Mouse (Mus musculus): Measurements from ENCODE around the gene Atp11c. TPM values are rescaled to one million over a fixed set of nuclear protein-coding genes. Genes with fewer than 3 reads are reported as not detected.
A peak's percentile ranks its signal among the peaks of the same experiment; 100 is the strongest.

Atp11c gene
- total RNA-seq (2021): 1 to 10 TPM; 9.6 to 10.0 TPM

DNA sequence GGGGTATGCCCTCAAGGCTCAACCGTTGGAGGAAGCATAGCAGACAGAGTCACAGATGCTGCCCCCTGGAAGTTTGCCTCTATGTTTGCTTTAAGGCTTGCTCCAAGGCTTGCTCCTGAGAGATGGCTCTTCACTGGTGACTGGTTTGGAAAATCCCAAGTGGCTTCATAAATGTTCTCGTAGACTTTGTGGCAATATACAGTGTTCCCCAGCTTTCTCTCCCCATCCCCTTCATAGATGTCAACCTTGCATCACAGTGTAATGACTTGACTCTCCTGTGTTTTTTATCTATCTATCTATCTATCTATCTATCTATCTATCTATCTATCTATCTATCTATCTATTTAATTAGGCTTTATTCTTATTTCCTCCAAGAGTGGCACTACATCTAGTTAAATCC, at the start of gene Atp11c:
TSS of gene Atp11c (minus strand) at position 101 of the 400 bp plus-strand sequence.
- no peak for DNase-seq
- intact Hi-C loops (cut with DNase I): no loop called here

DNA sequence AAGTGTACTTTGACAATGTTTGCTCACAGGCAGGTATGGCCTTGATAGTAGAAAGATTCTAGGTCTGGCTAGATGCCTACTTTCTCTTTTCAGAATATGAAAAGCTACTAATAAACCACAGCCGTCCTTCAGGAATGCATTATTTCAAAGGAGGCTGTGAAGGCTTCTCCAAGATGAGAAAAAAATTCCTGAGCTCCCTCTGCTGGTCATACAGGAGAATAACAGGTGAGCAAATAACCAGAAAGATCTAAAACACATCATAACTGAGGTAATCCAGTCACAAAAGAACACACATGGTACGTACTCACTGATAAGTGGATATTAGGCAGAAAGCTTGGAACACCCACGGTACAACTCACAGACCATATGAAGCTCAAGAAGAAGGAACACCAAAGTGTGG, 16.7 kb upstream of the Atp11c start:
- intact Hi-C loops (cut with DNase I): loop anchor here (5.0 to 10.0 kb wide), 2 partner anchors 102 to 436 kb away; no protein-coding TSS in a partner anchor

DNA sequence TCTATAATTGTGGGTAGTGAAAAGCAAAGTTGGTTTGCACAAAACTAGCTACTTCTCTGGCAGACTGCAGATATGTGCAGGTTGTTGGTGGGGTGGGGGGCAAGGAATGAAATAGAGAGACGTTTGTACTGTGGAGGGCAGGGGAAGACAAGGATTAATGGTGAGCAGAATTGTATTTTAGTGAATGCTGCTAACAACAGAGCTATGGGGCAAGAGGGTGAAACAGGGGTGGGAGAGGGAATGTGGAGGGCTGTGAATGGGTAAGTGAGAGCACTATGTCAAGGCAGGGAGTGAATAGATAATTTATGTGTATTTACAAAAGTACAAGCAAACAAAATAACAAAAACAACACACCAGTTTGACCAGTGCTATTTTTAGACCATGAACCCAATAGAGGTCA, 22.0 kb downstream of the Atp11c start:
- intact Hi-C loops (cut with DNase I): no loop called here
- no peak for DNase-seq

More for the DNA sequence above, 16.7 kb upstream of the Atp11c start:
- DNase-seq: peak; percentile 4 to 28

DNA sequence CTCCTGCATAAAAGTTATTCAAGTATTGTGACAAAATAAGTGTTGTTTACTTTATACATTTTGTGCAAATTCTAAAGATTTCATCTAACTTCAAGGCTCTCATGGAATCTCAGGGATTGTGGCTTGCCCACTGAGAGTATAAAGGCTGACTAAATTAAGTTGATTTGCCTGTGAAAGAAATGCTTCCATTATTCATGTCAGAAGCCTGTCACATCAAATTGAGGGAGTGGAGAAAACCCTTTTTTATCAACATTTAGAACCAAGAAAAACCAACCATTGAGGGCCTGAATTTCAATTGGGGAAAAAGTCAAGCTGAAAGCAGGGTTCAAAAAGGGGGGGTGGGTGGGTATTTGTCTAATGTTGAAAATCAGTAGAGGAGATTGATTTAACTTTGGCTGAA, 23.5 kb downstream of the Atp11c start:
- intact Hi-C loops (cut with DNase I): no loop called here
- no peak for DNase-seq

DNA sequence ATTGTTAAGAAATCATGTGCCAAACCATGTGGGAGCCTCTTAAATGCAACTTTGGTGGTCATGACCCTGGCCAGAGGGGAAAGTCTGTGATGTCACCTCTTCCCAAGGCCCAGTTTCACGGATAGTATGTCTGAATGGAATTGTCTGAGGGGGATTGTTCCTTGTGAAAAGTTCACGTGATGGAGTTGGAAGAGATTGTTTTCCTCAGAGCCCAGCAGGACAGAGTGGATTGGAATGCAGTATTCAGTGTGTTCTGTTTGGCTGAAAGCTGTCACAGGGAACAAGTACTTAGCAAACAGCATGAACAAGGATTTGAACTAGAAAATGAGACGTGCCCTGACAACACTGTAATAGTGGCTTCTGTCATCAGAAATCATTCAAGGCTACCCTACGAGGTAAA, 37.3 kb downstream of the Atp11c start:
- DNase-seq: no peak
- intact Hi-C loops (cut with DNase I): no loop called here

DNA sequence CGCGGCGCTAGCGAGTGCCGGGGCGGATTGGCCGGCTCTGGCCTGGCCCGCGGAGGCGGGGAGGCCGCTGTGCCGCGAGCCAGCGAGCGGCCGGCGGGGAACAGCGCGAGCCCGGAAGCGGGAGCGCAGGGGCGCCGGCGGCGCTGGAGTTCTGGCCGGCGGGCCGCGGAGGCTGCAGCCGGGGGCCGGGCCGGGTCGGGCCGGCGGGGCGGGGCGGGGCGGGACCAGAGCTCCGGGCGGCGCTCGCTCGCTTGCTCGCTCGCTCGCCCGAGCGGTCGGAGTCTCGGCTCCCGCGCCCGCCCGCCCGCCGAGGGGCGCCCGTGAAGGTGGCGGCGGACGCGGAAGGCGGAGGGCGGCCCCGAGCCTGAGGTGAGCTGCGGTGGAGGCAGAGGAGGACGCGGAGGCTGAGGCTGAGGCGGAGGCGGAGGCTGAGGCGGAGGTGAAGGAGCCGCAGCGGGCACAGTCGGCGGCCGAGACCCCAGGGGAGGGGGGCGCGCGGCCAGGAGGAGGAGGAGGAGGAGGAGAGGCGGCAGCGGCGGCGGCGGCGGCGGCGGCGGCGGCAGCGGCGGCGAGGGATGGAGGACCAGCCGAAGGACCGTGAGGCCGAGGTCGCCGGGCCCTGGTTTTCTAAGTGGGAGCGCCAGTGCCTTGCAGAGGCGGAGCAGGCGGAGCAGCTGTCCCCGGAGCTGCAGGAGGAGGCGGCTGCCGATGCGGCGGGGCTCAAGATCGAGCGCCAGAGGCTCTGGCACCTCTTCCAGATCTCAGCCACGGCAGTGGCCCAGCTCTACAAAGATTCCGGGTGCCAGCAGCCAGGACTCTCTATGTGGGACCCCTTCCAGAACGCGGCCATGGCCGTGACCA, 44.8 kb downstream of the Atp11c start:
- intact Hi-C loops (cut with DNase I): no loop called here
- peak; percentile 25 to 29 for DNase-seq

DNA sequence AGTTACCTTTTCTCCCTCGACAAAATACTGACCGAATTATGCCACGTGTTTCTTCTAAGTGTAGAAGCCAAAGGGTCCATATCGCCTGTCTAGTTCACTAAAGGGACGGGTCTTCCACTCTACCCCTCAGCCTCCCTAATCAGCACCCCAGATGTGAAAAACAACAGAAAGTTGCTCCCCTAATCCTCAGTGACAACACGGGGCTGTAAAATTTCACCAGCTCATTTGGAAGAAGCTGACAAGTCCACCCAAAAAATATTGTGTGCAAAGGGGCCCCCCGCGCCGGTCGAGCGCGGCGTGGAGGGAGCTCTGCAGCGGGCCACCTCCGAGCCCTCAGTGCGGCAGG, 45.4 kb downstream of the Atp11c start:
- no peak for DNase-seq
- intact Hi-C loops (cut with DNase I): no loop called here

DNA sequence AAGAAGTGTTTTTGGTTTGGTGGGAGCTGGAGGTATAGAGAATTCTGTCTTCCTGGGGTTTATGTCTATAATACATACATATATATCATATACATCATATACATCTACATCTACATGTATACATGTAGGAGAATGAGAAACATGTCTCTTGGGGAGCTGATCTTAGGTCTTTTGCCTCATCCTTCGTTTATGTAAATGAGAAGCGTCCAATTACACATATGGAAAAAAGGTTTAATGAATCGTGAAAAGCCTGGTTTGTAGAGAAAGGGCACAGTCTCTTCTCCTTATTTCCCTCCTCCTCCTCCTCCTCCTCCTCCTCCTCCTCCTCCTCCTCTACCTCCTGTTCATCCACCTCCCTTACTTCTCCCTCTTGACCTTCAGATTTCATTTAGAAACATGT, 46.6 kb downstream of the Atp11c start:
- no peak for DNase-seq
- intact Hi-C loops (cut with DNase I): no loop called here

DNA sequence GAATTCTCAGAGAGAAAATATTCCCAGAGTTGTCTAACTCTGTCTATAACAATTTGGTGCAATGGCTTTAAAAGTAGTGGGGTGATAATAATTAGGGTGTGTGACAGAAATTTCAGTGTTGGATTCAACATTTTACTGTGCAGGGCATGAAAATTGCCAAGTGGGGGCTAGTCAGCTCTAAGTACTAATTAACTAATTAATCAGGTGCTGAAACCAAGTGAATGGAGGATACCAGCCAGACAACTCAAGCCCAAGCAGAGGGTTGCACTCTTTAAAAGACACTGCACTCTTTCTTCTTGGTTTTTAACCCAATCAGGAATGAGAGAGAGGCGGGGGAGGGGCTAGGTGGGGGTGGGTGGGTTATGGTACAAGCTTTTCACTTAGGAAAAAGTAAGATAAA, 47.1 kb downstream of the Atp11c start:
- intact Hi-C loops (cut with DNase I): no loop called here
- no peak for DNase-seq

DNA sequence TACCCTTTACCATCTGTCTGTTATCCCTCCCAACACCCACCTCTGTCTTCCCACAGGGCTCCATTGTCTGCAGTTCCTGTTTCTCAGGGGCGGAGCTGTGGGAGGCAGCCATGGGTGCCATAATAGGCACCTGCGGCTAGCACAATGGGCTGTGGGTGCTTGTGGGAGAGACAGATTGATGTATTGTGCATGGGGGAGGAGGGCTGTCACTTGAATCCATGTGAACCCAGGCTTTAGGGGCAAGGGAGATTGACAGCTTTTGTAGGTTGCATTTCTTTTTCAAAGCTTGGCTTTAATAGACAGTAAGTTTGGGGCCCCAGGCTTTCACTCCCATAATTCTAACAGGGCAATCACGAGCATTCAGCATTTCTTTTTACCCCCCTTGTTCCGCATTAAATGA, 48.4 kb downstream of the Atp11c start:
- intact Hi-C loops (cut with DNase I): no loop called here

DNA sequence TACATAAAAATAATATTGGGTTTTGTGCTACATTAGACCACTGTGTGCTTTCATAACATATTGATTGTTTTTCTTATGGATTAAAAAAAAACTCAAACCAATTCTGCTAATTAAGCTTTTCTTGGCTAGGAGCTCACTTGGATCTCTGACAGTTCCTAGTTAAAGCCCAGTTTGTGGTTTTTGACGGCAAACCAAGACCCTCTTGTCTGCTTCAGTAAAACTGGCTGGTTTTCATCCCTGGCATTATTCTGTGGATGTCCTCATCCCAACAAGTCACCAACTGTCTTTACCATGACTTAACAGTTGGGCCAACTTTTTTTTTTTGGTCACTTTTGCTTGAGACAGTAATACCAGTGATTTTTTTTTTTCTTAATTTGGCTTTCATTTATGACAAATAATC, 49.6 kb downstream of the Atp11c start:
- intact Hi-C loops (cut with DNase I): no loop called here
- no peak for DNase-seq

More for the DNA sequence above, 48.4 kb downstream of the Atp11c start:
- no peak for DNase-seq

DNA sequence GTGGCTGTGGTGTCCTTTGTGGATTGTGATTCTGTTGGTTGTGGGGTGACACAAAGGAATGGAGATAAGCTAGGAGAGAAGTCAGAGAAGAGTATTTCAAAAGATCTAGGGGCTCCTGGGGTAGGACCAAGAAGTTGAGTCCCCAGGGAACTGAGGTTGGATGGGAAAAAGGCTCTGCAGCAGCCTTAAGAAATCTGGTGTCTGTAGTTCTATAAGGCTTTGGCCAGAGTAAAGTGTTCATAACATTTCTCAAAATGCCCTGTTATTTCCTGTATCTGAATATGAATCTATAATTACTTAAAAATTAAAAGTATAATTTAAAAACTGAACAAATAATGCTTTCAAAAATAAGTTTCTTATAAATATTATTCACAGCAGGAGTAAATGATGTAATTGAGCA, 53.3 kb downstream of the Atp11c start, which contains the start of gene Gm7073:
TSS of gene Gm7073 (minus strand) at position 101 of the 400 bp plus-strand sequence.
- intact Hi-C loops (cut with DNase I): no loop called here
- DNase-seq: no peak

DNA sequence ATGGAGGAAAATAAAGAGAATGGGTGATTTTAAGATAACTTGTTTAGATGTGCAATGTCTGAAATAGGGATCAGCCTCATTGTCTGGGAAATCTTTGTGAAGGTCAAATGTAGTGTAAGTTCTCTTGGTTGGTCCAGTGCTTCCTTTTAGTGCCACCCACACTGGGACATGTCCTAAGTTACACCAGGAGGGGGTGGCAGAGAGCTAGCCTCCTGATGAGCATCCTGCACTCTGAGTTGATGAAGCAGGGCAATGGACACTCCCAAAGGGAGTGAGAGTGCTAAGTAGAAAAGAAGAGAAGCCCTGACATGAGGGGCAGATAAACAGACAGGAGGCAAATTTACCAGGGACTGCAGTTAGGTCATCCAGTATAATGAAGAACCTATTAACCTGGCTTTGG, 88.5 kb downstream of the Atp11c start:
- DNase-seq: peak; percentile 16 to 48
- intact Hi-C loops (cut with DNase I): loop anchor here (5.0 kb wide), 1 partner anchor 543 kb away; no protein-coding TSS in a partner anchor

DNA sequence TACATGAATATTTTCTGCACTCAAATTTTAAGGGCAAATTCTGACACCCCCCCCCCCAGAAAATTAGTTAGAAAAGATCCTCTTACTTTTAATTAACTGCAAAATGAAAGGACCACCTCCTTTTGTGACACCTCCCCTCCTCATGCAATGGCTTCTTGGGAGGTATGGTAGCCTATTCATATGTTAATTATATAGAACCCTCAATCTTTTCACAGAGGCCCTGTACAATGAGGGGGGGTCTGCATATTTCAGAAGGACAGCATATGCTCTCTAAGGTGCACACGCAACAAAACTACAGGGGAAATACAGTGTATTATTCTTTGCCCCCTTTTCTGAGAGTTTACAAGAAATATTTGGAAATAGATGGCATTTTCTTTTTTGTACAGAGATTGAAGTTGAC, 94.7 kb downstream of the Atp11c start:
- no peak for DNase-seq
- intact Hi-C loops (cut with DNase I): no loop called here

DNA sequence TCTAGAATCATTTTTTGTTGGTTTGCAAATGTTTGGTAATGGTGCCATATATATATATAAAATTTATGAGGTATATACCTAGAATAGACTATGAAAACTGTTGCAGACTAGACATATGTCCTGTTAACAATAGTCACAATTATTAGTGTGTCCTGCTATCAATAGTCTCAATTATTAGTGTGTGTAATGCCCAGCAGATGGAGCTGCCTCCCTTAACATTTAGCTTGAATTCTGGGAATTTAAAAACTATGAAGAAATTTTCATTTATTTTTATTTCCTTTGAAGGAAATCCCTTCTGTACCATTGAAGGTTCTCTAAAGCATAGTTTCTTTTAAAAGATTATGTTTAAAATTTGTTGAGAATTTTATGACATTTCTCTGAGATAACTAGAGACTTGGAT, 97.2 kb downstream of the Atp11c start:
- DNase-seq: no peak
- intact Hi-C loops (cut with DNase I): no loop called here

DNA sequence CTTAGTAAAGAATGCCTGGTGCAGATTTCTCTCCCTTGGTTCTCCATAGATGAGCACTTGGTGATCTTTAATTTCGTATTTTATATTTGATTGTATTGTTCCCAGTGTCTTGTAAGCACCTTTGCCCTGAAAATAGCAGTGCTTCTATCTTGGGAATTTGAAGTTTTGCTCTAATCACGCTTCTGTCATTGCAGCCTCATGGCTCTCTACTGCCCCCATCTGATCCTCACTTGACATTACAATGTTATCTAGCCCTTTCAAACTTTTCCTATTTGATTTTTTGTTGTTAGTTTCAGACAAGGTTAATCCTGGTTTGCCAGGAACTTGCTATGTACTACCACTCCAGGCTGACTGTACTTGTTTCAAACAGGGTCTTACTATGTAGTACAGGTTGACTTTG, 128.7 kb downstream of the Atp11c start:
- DNase-seq: peak in 1 of 2 experiments; percentile 10
- intact Hi-C loops (cut with DNase I): no loop called here

DNA sequence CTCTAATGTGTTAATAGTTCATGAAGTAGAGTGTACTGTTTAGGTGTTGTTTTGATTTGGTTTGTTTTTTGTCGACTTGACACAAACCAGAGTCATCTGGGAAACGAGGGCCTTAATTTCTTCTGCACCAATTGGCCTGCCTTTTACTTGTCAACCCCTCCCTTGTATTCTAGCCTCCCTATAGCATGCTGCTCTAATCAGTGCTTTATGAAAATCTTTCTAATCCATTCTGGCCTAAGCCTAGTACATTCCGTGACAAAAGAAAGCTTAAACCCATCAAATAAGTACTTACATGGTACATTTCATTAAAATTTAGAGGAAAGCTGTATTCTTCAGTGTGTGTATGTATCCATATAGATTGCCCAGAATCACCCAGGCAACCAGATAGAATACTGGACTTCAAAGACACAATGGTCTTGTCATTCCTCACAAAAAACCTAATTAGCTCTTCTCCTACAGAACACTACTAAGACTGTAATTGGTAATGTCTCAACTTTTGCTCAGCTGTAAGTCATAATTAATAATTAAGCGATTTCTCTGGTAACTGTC, 177.9 kb downstream of the Atp11c start:
- intact Hi-C loops (cut with DNase I): no loop called here
- no peak for DNase-seq

DNA sequence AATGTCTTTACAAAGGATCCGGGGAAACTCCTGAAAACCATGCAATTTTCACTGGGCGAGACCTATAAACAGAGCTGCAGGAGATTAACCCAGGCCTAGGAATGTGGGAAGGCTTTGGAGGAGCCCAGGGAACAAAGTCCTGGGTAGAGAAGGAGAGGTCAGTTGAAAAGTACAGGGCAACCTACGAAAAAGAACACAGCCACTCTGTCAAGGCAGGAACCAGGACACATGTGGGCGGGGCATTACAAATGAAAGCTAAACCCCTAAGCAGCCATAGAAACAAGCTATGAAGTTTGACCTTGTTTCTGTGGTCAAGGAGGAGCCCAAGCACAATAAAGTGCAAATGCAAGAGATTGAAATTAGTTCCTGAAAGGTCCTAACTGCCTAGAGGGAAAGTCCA, 186.8 kb downstream of the Atp11c start:
- DNase-seq: no peak
- intact Hi-C loops (cut with DNase I): loop anchor here (5.0 to 10.0 kb wide), 3 partner anchors 171 to 393 kb away; no protein-coding TSS in a partner anchor

DNA sequence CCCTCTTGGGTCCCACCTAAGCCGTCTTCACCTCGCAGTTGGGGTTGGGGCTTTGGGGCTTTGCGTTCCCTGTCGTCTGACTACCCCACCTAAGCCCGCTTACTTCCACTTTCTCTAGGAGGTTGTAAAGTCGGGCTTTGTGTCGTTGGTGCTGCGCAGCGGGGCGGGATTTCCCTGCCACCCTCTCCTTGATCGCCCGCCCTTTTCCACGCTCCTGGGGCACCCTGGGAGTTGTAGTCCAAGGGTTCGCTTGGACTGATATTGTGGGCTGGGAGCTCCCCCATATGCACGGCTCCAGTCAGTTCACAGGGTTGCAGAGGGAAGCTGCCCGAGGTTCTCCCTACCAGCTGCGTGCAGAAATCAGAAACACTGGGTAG, 187.8 kb downstream of the Atp11c start:
- peak; percentile 91 to 92 for DNase-seq
- intact Hi-C loops (cut with DNase I): loop anchor here (5.0 to 10.0 kb wide), 5 partner anchors 67 to 1227 kb away; no protein-coding TSS in a partner anchor

DNA sequence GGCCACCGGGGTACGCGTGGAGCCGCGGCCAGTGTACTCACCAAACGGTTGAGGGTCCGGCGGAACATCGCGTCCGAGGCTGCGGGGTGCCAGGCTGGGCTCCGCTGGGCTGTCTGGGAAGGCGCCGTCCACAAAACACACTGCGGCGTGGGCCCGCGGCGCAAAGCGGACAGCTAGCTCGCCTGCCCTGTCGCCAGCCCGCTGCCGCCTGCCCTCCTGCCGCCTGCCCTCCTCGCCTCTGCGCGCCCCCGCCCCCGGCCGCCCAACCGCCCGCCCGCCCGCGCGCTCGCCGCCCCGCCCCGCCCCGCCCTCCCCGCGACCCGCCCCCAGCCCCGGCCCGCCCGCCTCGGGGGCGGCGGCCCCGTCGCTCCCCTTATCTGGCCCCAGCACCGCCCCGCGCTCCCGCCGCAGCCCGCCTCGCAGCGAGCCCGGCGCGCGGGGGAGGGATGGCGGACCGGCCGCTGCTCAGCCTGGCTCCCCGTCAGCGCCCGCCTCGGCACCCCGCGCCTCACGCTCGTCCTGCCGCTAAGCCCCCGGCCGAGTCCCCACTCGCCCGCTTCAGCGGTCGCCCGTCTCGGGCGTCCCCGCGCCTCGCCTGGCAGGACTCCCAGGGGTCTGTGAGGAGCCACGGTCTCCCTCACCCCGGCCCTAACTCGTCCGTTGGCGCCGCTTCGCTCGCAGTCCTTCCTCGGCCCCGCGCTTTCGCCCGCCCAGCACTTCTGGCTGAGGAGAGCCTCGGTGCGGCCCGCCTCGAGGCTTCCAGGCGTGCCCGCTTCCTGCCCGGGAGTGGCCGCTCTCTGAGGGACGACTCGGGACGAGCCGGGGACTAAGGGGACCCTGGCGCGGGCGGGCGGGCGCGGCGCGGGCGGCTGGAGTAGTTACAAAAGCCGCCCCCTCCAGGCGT, 188.5 kb downstream of the Atp11c start:
- peak; percentile 71 to 73 for DNase-seq
- intact Hi-C loops (cut with DNase I): loop anchor here (5.0 to 10.0 kb wide), 3 partner anchors 67 to 1227 kb away; no protein-coding TSS in a partner anchor
